Mouse (Mus musculus): ENCODE results near the gene Otof. TPM values are rescaled to one million over a fixed set of nuclear protein-coding genes. Genes with fewer than 3 reads are reported as not detected.

Gene Otof
- polyA plus RNA-seq (2015; fragmentation: Nextera tagmentation; extraction: Ambion mirVana): 0.53 and 0.60 TPM in 2 replicates

DNA sequence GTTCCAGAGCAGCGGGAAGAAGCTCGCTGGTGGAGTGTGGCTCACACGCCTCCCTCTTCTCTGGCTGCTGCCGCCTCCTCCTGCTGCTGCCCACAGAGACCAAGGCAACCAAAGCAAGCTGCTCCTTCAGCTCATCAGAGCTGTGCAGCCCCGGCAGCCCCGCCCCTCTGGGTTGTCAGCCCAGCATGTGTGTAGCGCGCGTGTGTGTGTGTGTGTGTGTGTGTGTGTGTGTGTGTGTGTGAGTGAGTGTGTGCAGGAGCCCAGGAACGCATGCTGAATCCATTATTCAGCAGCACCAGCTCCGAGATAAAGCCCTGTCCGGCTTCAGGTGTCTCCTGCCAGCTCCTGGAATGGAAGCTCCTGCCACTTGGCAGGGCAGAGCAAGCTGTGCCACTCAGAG is at the start of gene Otof:
Gene Otof (minus strand): TSS at position 112 of the 400 bp plus-strand sequence.
- no peaks in the 10 kb centered on the region for H3K36me3 ChIP-seq (ENCODE audit: control insufficient read depth, insufficient read depth, low read length)
- H3K9me3 ChIP-seq (ENCODE audit: control insufficient read depth, low read length): no peaks in the 10 kb centered on the region
- no peak within 1 kb of the TSS for H3K27ac ChIP-seq (ENCODE audit: low read length)
- 16% methylated on average over 12 of the region's 12 CpGs for WGBS
- peak; percentile 55 for ATAC-seq
- H3K9ac ChIP-seq (ENCODE audit: low read depth, low read length): 0 out of 2 replicates have a peak within 1 kb of the TSS, but pooled peaks have one; percentile 22
- no peak within 1 kb of the TSS for H3K4me3 ChIP-seq (ENCODE audit: low read length)
- H3K27me3 ChIP-seq (replicated peaks; ENCODE audit: control insufficient read depth, insufficient read depth, low read length): peaks cover 5% of the 10 kb centered on the region; the same call in 1 of the 2 replicates
- peaks cover 5% of the 10 kb centered on the region; the same call in 1 of the 2 replicates for H3K4me1 ChIP-seq (ENCODE audit: control insufficient read depth, insufficient read depth, low read length)
- H3K4me2 ChIP-seq (ENCODE audit: low read depth, low read length): no peak within 1 kb of the TSS

DNA sequence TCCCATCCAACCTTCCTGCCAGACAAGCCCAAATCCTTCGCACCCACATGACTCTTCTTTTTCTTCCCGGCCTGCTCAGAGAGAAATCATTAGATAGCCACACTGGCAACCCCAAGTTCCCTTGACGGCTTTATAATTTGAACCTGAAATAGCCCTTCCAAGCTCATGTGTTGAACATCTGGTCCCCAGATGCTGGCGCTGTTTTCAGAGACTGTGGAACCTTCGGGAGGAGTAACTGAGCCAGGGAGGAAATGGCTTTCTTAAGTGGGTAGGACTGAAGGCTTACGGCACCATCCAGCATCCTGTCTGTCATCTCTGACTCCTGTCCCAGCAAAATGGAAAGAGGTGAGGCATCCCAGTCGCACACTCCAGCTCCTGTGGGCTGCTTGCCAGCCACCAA is 35.6 kb upstream of the Otof start:
- Histone ChIP-seq H3K4me1 (ENCODE audit: control insufficient read depth, insufficient read depth, low read length) (no peaks in the 10 kb centered on the region), H3K4me3 (ENCODE audit: low read length) (no peak overlapping the region), H3K27me3 (replicated peaks; ENCODE audit: control insufficient read depth, insufficient read depth, low read length) (no peaks in the 10 kb centered on the region), H3K9me3 (ENCODE audit: control insufficient read depth, low read length) (no peaks in the 10 kb centered on the region), H3K9ac (ENCODE audit: low read depth, low read length) (no peak overlapping the region), H3K36me3 (ENCODE audit: control insufficient read depth, insufficient read depth, low read length) (no peaks in the 10 kb centered on the region), H3K4me2 (ENCODE audit: low read depth, low read length) (no peak overlapping the region), H3K27ac (ENCODE audit: low read length) (no peak overlapping the region)
- 66% methylated on average over 7 of the region's 7 CpGs for WGBS
- no peak for ATAC-seq

DNA sequence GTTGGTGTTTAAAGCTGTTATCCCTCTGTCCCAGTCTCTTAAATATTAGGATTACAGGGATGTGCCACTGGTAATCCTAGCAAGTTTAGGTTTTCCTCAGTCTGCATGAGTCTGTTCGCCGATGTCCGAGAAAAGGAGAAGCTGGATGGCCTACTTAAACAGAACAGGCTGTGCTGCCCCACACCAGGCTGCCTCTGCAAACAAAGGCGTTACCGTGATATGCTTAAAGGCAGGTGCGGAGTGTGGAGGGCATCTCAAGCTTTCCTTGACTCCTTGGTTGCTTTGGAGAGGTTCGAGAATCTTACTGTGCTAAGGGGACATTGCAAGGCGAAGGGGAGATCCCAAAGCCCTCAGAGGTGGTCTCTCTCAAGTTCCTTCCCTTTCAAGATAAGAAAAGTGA is 35.1 kb upstream of the Otof start:
- Histone ChIP-seq H3K4me2 (ENCODE audit: low read depth, low read length) (no peak overlapping the region), H3K27me3 (replicated peaks; ENCODE audit: control insufficient read depth, insufficient read depth, low read length) (no peaks in the 10 kb centered on the region), H3K4me1 (ENCODE audit: control insufficient read depth, insufficient read depth, low read length) (no peaks in the 10 kb centered on the region), H3K36me3 (ENCODE audit: control insufficient read depth, insufficient read depth, low read length) (no peaks in the 10 kb centered on the region), H3K4me3 (ENCODE audit: low read length) (no peak overlapping the region), H3K9me3 (ENCODE audit: control insufficient read depth, low read length) (no peaks in the 10 kb centered on the region), H3K9ac (ENCODE audit: low read depth, low read length) (no peak overlapping the region), H3K27ac (ENCODE audit: low read length) (no peak overlapping the region)
- 75% methylated on average over 8 of the region's 8 CpGs for WGBS
- no peak for ATAC-seq

DNA sequence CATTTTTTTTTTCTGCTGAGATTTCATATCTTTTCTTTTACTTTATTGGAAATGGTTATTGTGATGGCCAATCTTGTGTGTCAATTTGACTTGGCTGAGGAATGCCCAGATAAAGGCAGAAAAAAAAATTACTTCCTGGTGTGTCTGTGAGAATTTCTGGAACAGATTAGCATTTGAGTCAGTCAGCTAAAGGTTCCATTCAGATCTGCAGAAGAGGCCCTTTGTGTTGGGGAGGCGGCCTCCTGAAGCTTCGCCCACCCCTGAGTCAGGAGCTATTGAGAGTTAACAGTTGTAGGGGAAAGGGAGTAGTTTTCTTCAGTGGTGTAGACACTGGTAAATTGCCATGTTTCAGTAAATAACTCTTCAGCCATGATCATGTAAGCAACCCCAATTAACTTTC is 33.6 kb upstream of the Otof start:
- Histone ChIP-seq H3K27ac (ENCODE audit: low read length) (no peak overlapping the region), H3K4me3 (ENCODE audit: low read length) (no peak overlapping the region), H3K36me3 (ENCODE audit: control insufficient read depth, insufficient read depth, low read length) (no peaks in the 10 kb centered on the region), H3K9me3 (ENCODE audit: control insufficient read depth, low read length) (no peaks in the 10 kb centered on the region), H3K4me1 (ENCODE audit: control insufficient read depth, insufficient read depth, low read length) (peaks cover 6% of the 10 kb centered on the region; the same call in 1 of the 2 replicates), H3K4me2 (ENCODE audit: low read depth, low read length) (no peak overlapping the region), H3K27me3 (replicated peaks; ENCODE audit: control insufficient read depth, insufficient read depth, low read length) (no peaks in the 10 kb centered on the region), H3K9ac (ENCODE audit: low read depth, low read length) (no peak overlapping the region)
- no peak for ATAC-seq
- 76% methylated on average over 2 of the region's 2 CpGs for WGBS

DNA sequence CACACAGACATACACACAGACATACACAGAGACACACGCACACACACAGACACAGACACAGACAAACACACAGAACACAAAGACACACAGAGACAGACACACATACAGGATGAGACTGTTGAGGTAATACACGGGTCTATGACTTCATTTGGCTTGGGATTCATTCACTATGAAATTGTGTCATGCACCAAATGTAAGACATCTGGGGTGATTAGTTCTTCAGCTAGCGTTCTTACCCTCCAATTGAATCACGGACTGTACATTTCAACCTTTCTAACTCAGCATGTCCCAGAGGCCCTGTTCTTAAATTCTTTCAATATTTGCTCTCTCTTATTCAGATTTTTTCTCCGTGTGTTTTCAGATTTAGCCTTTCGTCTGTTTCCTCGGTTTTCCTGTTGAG is 32.9 kb upstream of the Otof start:
- Histone ChIP-seq H3K36me3 (ENCODE audit: control insufficient read depth, insufficient read depth, low read length) (no peaks in the 10 kb centered on the region), H3K27ac (ENCODE audit: low read length) (no peak overlapping the region), H3K4me2 (ENCODE audit: low read depth, low read length) (no peak overlapping the region), H3K27me3 (replicated peaks; ENCODE audit: control insufficient read depth, insufficient read depth, low read length) (no peaks in the 10 kb centered on the region), H3K4me3 (ENCODE audit: low read length) (no peak overlapping the region), H3K9ac (ENCODE audit: low read depth, low read length) (no peak overlapping the region), H3K4me1 (ENCODE audit: control insufficient read depth, insufficient read depth, low read length) (peaks cover 7% of the 10 kb centered on the region; the same call in 1 of the 2 replicates), H3K9me3 (ENCODE audit: control insufficient read depth, low read length) (no peaks in the 10 kb centered on the region)
- 69% methylated on average over 7 of the region's 7 CpGs for WGBS
- no peak for ATAC-seq

DNA sequence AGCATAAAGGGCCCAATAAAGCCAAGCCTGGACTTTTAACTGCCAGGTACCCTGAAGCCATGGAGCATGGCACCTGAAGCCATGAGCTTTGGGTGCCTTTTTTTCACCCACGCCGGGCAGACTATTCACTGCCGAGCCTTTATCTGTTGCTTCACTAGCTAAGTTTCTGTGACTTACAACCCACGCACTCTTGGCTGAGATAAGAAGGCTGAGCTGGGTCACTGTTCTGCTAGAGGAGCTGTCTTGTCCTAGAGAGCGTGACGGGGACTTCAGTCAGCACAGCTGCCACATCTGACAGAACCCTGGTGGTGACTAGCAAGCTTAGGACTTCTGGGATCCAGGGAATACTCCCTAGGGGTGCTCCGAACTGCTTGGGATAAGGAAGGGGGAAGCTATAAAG is 32.0 kb upstream of the Otof start:
- no peak overlapping the region for H3K27ac ChIP-seq (ENCODE audit: low read length)
- no peaks in the 10 kb centered on the region for H3K9me3 ChIP-seq (ENCODE audit: control insufficient read depth, low read length)
- no peak overlapping the region for H3K4me2 ChIP-seq (ENCODE audit: low read depth, low read length)
- ATAC-seq: no peak
- H3K4me1 ChIP-seq (ENCODE audit: control insufficient read depth, insufficient read depth, low read length): peaks cover 7% of the 10 kb centered on the region; the same call in 1 of the 2 replicates
- no peak overlapping the region for H3K4me3 ChIP-seq (ENCODE audit: low read length)
- 68% methylated on average over 7 of the region's 7 CpGs for WGBS
- no peaks in the 10 kb centered on the region for H3K27me3 ChIP-seq (replicated peaks; ENCODE audit: control insufficient read depth, insufficient read depth, low read length)
- H3K9ac ChIP-seq (ENCODE audit: low read depth, low read length): no peak overlapping the region
- no peaks in the 10 kb centered on the region for H3K36me3 ChIP-seq (ENCODE audit: control insufficient read depth, insufficient read depth, low read length)

DNA sequence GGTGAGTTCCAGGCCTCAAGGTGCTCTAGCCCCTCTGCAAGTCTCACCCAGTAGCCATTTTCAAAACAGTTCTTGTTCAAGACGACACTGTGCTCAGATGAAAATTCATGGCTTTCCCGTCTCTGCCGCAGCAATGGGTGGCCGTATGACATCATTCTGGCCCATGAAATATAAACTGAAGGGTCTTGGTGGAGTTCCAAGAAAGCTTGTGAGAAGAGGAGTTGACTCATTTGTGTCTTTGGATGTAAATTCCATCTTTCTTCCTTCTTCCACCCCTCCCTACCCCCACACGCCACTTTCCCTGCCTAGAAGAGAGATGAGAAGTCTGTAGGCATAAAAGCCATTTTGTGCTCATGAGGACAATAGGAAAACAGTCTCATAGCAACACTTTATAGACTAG is 29.1 kb upstream of the Otof start:
- Histone ChIP-seq H3K27me3 (replicated peaks; ENCODE audit: control insufficient read depth, insufficient read depth, low read length) (no peaks in the 10 kb centered on the region), H3K4me1 (ENCODE audit: control insufficient read depth, insufficient read depth, low read length) (peaks cover 7% of the 10 kb centered on the region; the same call in 1 of the 2 replicates), H3K36me3 (ENCODE audit: control insufficient read depth, insufficient read depth, low read length) (no peaks in the 10 kb centered on the region), H3K4me2 (ENCODE audit: low read depth, low read length) (no peak overlapping the region), H3K27ac (ENCODE audit: low read length) (peak overlapping the region; percentile 59; the same call in 1 of the 2 replicates), H3K9me3 (ENCODE audit: control insufficient read depth, low read length) (no peaks in the 10 kb centered on the region), H3K9ac (ENCODE audit: low read depth, low read length) (no peak overlapping the region), H3K4me3 (ENCODE audit: low read length) (no peak overlapping the region)
- peak; percentile 56 for ATAC-seq
- WGBS: 49% methylated on average over 5 of the region's 5 CpGs

DNA sequence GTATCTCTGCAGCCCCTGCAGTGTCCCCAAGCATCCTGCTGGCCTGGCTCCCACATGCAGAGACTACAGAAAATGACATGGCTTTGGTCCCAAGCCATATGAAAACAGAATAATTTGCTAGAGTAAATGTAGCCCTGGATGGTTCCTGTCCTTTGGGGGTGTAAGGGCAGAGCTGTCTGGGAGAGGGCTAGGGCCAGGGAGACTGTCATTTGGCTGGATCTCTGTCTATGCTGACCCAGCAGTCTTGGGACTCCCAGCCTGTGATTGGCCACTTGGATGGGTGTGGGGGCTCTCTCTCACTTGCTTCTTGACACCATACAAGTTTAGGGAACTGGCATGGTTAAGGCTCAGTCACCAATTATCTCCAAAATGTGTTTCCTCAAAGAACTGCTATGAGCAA is 28.5 kb upstream of the Otof start:
- ATAC-seq: no peak
- Histone ChIP-seq H3K4me3 (ENCODE audit: low read length) (no peak overlapping the region), H3K27me3 (replicated peaks; ENCODE audit: control insufficient read depth, insufficient read depth, low read length) (no peaks in the 10 kb centered on the region), H3K4me2 (ENCODE audit: low read depth, low read length) (no peak overlapping the region), H3K9ac (ENCODE audit: low read depth, low read length) (no peak overlapping the region), H3K36me3 (ENCODE audit: control insufficient read depth, insufficient read depth, low read length) (no peaks in the 10 kb centered on the region), H3K4me1 (ENCODE audit: control insufficient read depth, insufficient read depth, low read length) (peaks cover 7% of the 10 kb centered on the region; the same call in 1 of the 2 replicates), H3K27ac (ENCODE audit: low read length) (peak overlapping the region; percentile 59; the same call in 1 of the 2 replicates), H3K9me3 (ENCODE audit: control insufficient read depth, low read length) (no peaks in the 10 kb centered on the region)

DNA sequence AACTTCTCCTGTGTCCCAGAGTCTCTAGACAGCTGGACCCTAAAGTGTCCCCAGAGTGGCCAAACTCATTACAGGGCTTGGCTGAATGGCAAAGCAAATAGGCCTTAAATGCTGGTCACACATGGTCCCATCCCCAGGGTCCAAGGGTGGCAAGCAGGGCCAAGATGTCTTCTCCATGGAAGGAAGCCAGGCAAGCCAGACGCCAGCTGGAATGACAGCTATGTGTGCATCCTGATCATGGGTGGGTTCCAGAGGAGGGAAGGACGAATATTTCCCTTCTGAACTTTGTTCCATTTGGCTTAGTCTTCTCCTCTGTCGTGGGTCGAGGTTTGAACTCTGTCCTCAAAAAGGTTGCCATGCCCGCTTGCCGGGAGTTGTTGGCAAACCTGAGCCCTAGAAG is 23.4 kb upstream of the Otof start:
- Histone ChIP-seq H3K27ac (ENCODE audit: low read length) (no peak overlapping the region), H3K27me3 (replicated peaks; ENCODE audit: control insufficient read depth, insufficient read depth, low read length) (no peaks in the 10 kb centered on the region), H3K36me3 (ENCODE audit: control insufficient read depth, insufficient read depth, low read length) (no peaks in the 10 kb centered on the region), H3K9ac (ENCODE audit: low read depth, low read length) (no peak overlapping the region), H3K4me2 (ENCODE audit: low read depth, low read length) (no peak overlapping the region), H3K9me3 (ENCODE audit: control insufficient read depth, low read length) (no peaks in the 10 kb centered on the region), H3K4me1 (ENCODE audit: control insufficient read depth, insufficient read depth, low read length) (no peaks in the 10 kb centered on the region), H3K4me3 (ENCODE audit: low read length) (no peak overlapping the region)
- 59% methylated on average over 6 of the region's 6 CpGs for WGBS
- ATAC-seq: peak; percentile 7; the same call in 1 of the 2 replicates

DNA sequence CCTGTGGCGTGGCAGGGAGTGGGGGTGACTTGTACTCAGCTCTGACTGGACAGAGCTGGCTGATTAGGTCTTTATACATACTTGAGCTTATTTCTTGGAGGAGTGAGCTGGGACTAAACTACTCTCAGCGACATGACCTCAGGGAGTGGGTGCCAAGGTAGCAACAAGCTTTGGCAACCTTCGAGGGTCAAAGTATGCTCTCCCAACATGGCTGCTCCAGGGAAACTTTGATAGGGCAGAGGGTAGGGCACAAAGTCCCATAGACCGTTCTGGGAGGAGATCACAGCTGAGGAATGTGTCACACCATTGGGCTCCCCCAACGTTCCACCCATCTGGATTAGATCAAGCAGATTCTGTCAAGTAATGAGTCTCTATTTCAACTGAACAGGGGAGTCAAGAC is 22.9 kb upstream of the Otof start:
- Histone ChIP-seq H3K27ac (ENCODE audit: low read length) (no peak overlapping the region), H3K4me3 (ENCODE audit: low read length) (no peak overlapping the region), H3K27me3 (replicated peaks; ENCODE audit: control insufficient read depth, insufficient read depth, low read length) (no peaks in the 10 kb centered on the region), H3K4me1 (ENCODE audit: control insufficient read depth, insufficient read depth, low read length) (no peaks in the 10 kb centered on the region), H3K9me3 (ENCODE audit: control insufficient read depth, low read length) (no peaks in the 10 kb centered on the region), H3K9ac (ENCODE audit: low read depth, low read length) (no peak overlapping the region), H3K36me3 (ENCODE audit: control insufficient read depth, insufficient read depth, low read length) (no peaks in the 10 kb centered on the region), H3K4me2 (ENCODE audit: low read depth, low read length) (no peak overlapping the region)
- 77% methylated on average over 5 of the region's 5 CpGs for WGBS
- ATAC-seq: 0 out of 2 replicates have a peak, but pooled peaks have one; percentile 13

Data from intestine, embryonic 16.5 days (tissue).